ENCODE assay signal across 8 mouse cellular contexts in genomic region chr15:52153421-52153820, GRCm38 (mm10).
DNase-seq lines count a peak whose midpoint lies in the region; ATAC-seq and TF ChIP-seq lines count a peak whose summit lies in the region.

No protein-coding gene starts in this region.

- no peaks in the 10 kb centered on the region for H3K27me3 ChIP-seq in forebrain, postnatal 0 days (ENCODE audit: insufficient read depth, low read length)
- no peaks in the 10 kb centered on the region for H3K27me3 ChIP-seq in forebrain, embryonic 12.5 days
- no peaks in the 10 kb centered on the region for H3K27me3 ChIP-seq in neural tube, embryonic 11.5 days (ENCODE audit: control insufficient read depth, insufficient read depth, low read length)
- H3K27me3 ChIP-seq in neural tube, embryonic 15.5 days (replicated peaks): no peaks in the 10 kb centered on the region
- H3K27me3 ChIP-seq in midbrain, embryonic 14.5 days (ENCODE audit: control insufficient read depth, insufficient read depth, low read length): no peaks in the 10 kb centered on the region

- H3K27ac ChIP-seq in forebrain, postnatal 0 days (ENCODE audit: low read depth, low read length): no peak overlapping the region
- no peak overlapping the region for H3K27ac ChIP-seq in forebrain, embryonic 12.5 days
- H3K27ac ChIP-seq in neural tube, embryonic 11.5 days (ENCODE audit: low read depth, low read length): no peak overlapping the region
- no peak overlapping the region for H3K27ac ChIP-seq in neural tube, embryonic 15.5 days (replicated peaks)
- no peak overlapping the region for H3K27ac ChIP-seq in embryonic fibroblast, embryonic 13.5 days (ENCODE audit: insufficient read depth, low read length)
- H3K27ac ChIP-seq in midbrain, embryonic 14.5 days (replicated peaks; ENCODE audit: low read depth, low read length): no peak overlapping the region

- no peak for TF ChIP-seq POLR2A in embryonic fibroblast, embryonic 13.5 days (IDR thresholded peaks at IDR 0.05; ENCODE audit: low read depth, low read length)

- WGBS in forebrain, postnatal 0 days: 31% methylated on average over 5 of the region's 5 CpGs
- WGBS in forebrain, embryonic 12.5 days: 31% methylated on average over 5 of the region's 5 CpGs
- 25% methylated on average over 5 of the region's 5 CpGs for WGBS in neural tube, embryonic 11.5 days
- WGBS in neural tube, embryonic 15.5 days: 24% methylated on average over 5 of the region's 5 CpGs
- 28% methylated on average over 5 of the region's 5 CpGs for WGBS in midbrain, embryonic 14.5 days

- H3K4me3 ChIP-seq in forebrain, postnatal 0 days (ENCODE audit: low read depth, low read length): no peak overlapping the region
- H3K4me3 ChIP-seq in forebrain, embryonic 12.5 days (replicated peaks): no peak overlapping the region
- H3K4me3 ChIP-seq in neural tube, embryonic 11.5 days (ENCODE audit: low read depth, low read length): no peak overlapping the region
- no peak overlapping the region for H3K4me3 ChIP-seq in neural tube, embryonic 15.5 days (replicated peaks)
- H3K4me3 ChIP-seq in embryonic fibroblast, embryonic 13.5 days (ENCODE audit: insufficient read depth, low read length): no peak overlapping the region
- no peak overlapping the region for H3K4me3 ChIP-seq in midbrain, embryonic 14.5 days (replicated peaks; ENCODE audit: low read depth, low read length)

- no peak for ATAC-seq in forebrain, postnatal 0 days
- ATAC-seq in forebrain, embryonic 12.5 days (ENCODE audit: low FRiP score): no peak
- no peak for ATAC-seq in neural tube, embryonic 11.5 days (ENCODE audit: insufficient read depth, low FRiP score, low TSS enrichment)
- ATAC-seq in neural tube, embryonic 15.5 days (ENCODE audit: low FRiP score): no peak
- no peak for ATAC-seq in midbrain, embryonic 14.5 days (ENCODE audit: low FRiP score, low TSS enrichment)
- ATAC-seq in megakaryocyte, adult 5-6 weeks (ENCODE audit: poor library complexity, severe bottlenecking): no peak

- no peaks in the 10 kb centered on the region for H3K9me3 ChIP-seq in forebrain, postnatal 0 days (ENCODE audit: low read length)
- no peaks in the 10 kb centered on the region for H3K9me3 ChIP-seq in forebrain, embryonic 12.5 days
- no peaks in the 10 kb centered on the region for H3K9me3 ChIP-seq in neural tube, embryonic 11.5 days (ENCODE audit: control insufficient read depth, low read length)
- H3K9me3 ChIP-seq in neural tube, embryonic 15.5 days (replicated peaks): no peaks in the 10 kb centered on the region
- no peaks in the 10 kb centered on the region for H3K9me3 ChIP-seq in midbrain, embryonic 14.5 days (ENCODE audit: control insufficient read depth, low read length)

- H3K4me1 ChIP-seq in forebrain, postnatal 0 days (ENCODE audit: insufficient read depth): no peaks in the 10 kb centered on the region
- H3K4me1 ChIP-seq in forebrain, embryonic 12.5 days: no peaks in the 10 kb centered on the region
- H3K4me1 ChIP-seq in neural tube, embryonic 11.5 days (ENCODE audit: control insufficient read depth, insufficient read depth, low read length): no peaks in the 10 kb centered on the region
- H3K4me1 ChIP-seq in neural tube, embryonic 15.5 days: no peaks in the 10 kb centered on the region
- H3K4me1 ChIP-seq in embryonic fibroblast, embryonic 13.5 days (ENCODE audit: control insufficient read depth, insufficient read depth, low read length): no peaks in the 10 kb centered on the region
- H3K4me1 ChIP-seq in midbrain, embryonic 14.5 days (ENCODE audit: control insufficient read depth, insufficient read depth, low read length): no peaks in the 10 kb centered on the region

- peak; percentile 35 for DNase-seq in forebrain, postnatal 0 days
- peak; percentile 56 for DNase-seq in neural tube, embryonic 11.5 days (ENCODE audit: low spot score)
- peak; percentile 66 for DNase-seq in midbrain, embryonic 14.5 days
- DNase-seq in frontal cortex, postnatal 10 days (ENCODE audit: low spot score in 2 of 2): no peak

- no peak overlapping the region for H3K4me2 ChIP-seq in forebrain, postnatal 0 days (ENCODE audit: low read depth)
- H3K4me2 ChIP-seq in forebrain, embryonic 12.5 days: no peak overlapping the region
- H3K4me2 ChIP-seq in neural tube, embryonic 11.5 days (ENCODE audit: low read depth): no peak overlapping the region
- H3K4me2 ChIP-seq in neural tube, embryonic 15.5 days: no peak overlapping the region
- no peak overlapping the region for H3K4me2 ChIP-seq in midbrain, embryonic 14.5 days (ENCODE audit: low read length)

- H3K36me3 ChIP-seq in forebrain, postnatal 0 days (ENCODE audit: insufficient read depth): no peaks in the 10 kb centered on the region
- H3K36me3 ChIP-seq in forebrain, embryonic 12.5 days (replicated peaks): no peaks in the 10 kb centered on the region
- H3K36me3 ChIP-seq in neural tube, embryonic 11.5 days (ENCODE audit: control insufficient read depth, insufficient read depth, low read length): no peaks in the 10 kb centered on the region
- no peaks in the 10 kb centered on the region for H3K36me3 ChIP-seq in neural tube, embryonic 15.5 days
- no peaks in the 10 kb centered on the region for H3K36me3 ChIP-seq in midbrain, embryonic 14.5 days (ENCODE audit: control insufficient read depth, insufficient read depth, low read length)

- no peak overlapping the region for H3K9ac ChIP-seq in forebrain, postnatal 0 days
- H3K9ac ChIP-seq in forebrain, embryonic 12.5 days: no peak overlapping the region
- no peak overlapping the region for H3K9ac ChIP-seq in neural tube, embryonic 11.5 days (ENCODE audit: low read length)
- H3K9ac ChIP-seq in neural tube, embryonic 15.5 days (replicated peaks): no peak overlapping the region
- no peak overlapping the region for H3K9ac ChIP-seq in midbrain, embryonic 14.5 days (replicated peaks; ENCODE audit: low read length)

- TF ChIP-seq CTCF in forebrain, postnatal 0 days (IDR thresholded peaks at IDR 0.05; ENCODE audit: low read depth): peak; percentile 67
- peak; percentile 50; the same call in 1 of the 2 replicates for TF ChIP-seq CTCF in embryonic fibroblast, embryonic 13.5 days (IDR thresholded peaks at IDR 0.05; ENCODE audit: borderline replicate concordance, insufficient read depth, low read length)

Comparison
In these comparisons a context has a peak if more than half of its experiments do, and no peak if none do; other contexts are left out.
1. DNase-seq: peak in forebrain, postnatal 0 days (single experiment), neural tube, embryonic 11.5 days (single experiment) and midbrain, embryonic 14.5 days (single experiment); none in frontal cortex, postnatal 10 days (0 of 2).